Mouse (Mus musculus) 3134 (cell line): ENCODE results near the gene Pgs1.

Source experiments
- DNase-seq: peaks from one replicate; pipeline ENCODE4 v3.0.0-alpha.2; 2011; ENCODE audit warnings: low spot score; ENCODE audit not compliant: insufficient read length; ENCODE audit errors: extremely low read depth

Gene Pgs1

DNA sequence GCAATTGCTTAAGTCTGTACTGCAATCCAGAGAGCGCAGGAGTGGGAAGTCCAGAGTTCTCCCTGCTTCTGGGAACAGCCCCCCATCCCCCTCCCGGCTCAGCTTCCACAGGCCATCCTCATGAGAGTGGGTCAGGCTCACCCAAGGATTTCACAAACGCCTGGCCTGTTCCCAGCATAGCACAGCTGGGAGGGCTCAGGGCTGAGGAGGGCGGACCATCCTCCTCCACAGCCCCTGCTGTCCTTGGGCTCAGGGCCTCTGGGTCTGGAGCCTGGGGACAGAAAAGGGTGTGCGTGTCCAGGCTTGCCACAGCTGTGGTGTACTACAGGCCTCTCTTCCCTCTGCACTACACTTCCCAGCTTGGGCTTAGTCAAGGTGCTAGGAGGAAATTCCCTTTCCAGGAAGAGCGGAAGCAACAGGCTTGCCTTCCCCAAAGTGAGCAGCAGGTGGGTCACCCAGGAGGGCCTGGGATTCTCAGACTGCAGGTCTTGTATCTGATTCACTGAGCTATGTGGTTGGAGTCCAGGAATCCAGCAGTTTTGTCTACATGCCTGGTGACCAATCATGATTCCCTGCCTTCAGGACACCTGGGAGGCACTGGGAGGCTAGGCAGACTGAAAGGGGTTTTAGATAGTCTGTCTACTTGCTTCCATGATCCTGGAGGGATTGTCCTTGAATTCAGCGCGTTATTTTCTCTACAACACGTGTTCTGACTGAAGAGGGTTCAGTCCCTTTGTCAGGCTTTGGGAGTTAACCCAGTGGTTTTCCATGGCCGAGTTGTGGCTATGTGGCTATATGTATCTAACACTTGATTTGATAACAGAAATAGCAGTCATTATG lies 23.6 kb upstream of the Pgs1 start:
- DNase-seq = peak; percentile 67

DNA sequence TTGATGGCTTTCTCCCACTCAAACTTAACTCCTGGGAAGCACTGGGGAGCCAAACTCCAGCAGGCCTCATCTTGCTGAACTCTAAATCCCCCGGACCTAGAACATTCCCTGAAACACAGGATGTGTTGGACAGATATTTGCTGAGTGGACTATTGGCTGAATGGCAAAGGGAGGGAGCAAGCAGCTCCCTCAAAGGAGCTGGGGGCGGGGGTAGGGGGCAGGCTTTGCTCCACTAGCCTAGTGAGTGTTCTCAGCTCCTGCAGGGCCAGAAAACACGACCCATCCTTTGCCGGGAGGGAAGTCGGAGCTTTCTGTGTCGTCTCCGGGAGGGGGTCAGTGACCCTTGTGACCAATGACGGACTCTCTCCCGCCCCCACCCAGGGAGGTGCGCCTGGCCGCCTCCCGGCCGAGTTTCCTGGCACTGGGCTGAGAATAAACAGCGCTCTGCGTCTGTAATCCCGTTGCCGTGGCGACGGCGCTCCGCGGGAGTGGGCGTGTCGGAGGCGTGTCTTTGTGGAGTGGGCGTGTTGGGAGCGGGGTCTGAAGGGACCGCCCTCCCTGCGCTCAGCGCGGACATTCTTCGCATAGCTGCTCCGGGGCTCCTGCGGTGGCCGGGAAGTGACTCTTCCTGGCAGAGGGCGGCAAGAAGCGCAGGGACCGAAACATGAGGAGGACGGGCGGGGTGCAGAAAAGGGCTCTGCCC lies 22.9 kb upstream of the Pgs1 start:
- DNase-seq = peak; percentile 100

- DNase-seq = no peak
Observed at GRCm38 (mm10) chr11:117963872-117964271, 22.2 kb upstream of the Pgs1 start.

- no peak for DNase-seq
Observed at GRCm38 (mm10) chr11:117964294-117964693, 21.8 kb upstream of the Pgs1 start.

- no peak for DNase-seq
Observed at GRCm38 (mm10) chr11:117965052-117965451, 21.0 kb upstream of the Pgs1 start.

DNA sequence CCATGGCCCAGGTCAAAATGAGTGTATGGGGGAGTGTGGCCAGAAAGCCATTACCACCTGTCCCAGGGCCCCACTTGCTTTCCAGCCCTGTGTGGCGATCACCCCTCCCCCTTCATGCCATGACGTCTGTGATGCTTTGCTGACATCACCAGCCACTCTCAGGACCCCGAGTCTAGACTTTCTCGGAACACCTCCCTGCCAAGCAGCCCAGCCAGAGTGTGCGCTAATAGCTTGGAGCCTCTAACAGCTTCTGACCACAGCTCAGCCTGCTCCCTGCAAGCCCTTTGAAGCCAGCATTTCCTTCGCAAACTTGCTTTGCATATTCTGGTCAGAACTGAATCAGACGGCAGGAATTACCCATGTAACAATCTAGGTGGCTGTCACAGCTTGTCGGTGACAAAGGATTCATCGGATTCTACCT lies 20.5 kb upstream of the Pgs1 start:
- peak; percentile 55 for DNase-seq

DNA sequence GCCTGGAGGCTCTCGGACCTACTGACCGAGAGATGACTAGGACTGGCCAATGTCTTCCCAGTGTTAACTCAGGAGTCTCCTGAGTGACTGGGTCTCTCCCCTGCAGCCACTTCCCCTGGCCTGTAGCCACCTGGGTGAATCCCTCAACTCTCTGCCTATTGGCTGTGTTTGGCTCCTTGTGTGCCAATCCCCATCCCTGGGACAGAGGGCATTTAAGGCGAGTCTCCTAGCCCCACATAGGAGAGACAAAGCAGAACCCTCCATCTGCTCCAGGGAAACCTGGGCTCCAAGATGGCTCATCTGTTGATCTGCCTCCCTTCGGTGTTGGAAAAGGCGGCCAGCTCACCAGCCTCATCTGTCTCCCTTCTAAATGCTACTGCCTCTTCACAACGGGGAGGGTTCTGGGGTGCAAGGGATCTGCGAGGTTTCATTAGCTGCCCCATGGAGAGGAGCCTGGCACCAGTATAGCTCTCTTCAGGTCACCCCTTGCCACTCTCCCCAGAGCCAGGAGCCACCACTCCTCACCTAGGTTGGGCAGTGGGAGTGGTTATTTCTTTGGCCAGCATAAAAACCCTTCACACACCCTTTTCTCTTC lies 19.5 kb upstream of the Pgs1 start:
- peak; percentile 60 for DNase-seq

DNA sequence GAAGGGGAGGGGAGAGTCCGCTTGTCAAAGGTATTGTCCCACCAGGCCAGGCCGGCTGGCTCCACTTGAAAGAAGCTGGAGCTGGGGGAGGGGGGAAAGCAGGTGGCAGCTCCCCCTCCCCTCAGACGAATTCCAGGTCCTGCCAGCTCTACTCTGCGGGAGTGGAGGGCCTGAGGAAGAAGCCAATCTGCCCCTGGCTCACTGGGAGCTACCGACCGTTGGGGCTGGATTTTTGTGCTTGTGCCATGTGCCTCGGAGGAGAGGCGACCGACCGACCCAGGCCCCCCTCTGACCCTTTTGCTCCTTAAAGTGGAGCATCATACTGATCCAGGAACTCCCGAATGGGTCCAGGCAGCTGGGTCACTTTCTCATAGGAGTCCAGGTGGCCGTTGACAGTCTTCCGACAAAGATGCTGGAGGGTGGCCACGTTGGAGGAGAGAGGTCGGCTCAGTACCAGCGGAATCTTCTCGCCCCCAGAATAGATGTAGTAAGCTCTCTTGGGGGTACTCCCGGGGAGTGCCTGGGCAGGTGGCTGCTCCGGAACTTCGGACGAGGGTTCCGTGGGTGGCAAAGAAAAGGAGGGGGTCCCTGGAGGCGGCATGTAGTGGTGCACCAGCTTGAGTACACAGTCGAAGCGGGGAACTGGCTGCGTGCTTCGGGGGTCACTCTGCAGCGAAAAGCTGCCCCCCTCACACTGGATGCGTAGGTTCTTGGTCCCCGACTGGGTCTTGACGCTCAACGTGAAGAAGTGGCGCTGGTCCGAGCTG lies 18.7 kb upstream of the Pgs1 start:
- peak; percentile 51 for DNase-seq

- DNase-seq = peak; percentile 71
Observed at GRCm38 (mm10) chr11:117968016-117968671, 17.9 kb upstream of the Pgs1 start.

GRCm38 (mm10) chr11:117968716-117969099 lies 17.4 kb upstream of the Pgs1 start:
- DNase-seq = no peak

GRCm38 (mm10) chr11:117969100-117969944 lies 16.8 kb upstream of the Pgs1 start:
- peak; percentile 100 for DNase-seq

DNA sequence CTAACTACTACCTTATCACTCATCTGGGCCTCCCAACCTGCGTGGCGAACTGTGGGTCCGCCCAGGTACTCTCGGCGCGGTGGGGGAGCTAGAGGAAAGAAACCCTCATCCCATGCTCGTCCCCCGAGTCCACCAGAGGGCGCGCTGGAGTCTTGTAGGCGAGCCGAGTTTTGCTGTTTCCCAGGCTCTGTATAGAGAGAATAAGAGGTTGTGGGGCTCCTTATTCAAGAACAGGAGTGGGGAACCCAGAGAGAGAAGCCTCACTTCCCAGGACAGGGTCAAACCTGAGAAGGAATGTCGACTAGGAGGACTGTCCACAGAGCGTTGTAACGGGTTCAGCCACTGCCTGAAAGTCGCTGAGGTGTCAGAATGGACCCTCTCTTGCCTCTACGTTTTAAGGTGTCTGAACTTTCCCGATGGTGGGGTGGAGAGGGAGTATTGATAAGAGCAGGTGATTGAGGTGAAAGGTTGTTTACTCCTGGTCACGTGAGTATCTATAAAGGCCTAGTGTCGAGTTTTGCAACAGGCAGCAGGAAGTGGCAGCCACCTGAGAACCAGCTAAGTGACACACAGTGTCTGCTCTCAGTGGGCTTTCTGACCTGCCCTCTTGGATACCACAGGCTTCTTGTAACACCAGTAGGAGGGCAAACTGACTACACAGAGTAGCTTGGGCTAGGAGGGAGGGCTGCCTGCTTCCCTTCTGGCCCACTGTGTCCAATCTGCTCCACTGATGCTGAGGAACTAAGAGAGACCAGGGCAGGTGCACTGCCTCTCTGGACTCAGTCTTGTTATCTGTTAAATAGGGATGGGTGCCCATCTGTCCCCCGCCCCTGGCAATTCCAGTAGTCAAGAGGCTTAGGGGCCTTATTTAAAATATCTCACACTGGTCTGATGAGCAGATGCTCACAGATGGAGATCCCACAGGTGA lies 15.9 kb upstream of the Pgs1 start, which contains the start of gene Socs3:
Socs3 (minus strand) TSS at position 103 of the 928 bp plus-strand sequence.
- peak; percentile 80 for DNase-seq

- no peak for DNase-seq
Observed at GRCm38 (mm10) chr11:117971100-117971499, 15.0 kb upstream of the Pgs1 start.

GRCm38 (mm10) chr11:117971646-117972242 lies 14.3 kb upstream of the Pgs1 start:
- no peak for DNase-seq

DNA sequence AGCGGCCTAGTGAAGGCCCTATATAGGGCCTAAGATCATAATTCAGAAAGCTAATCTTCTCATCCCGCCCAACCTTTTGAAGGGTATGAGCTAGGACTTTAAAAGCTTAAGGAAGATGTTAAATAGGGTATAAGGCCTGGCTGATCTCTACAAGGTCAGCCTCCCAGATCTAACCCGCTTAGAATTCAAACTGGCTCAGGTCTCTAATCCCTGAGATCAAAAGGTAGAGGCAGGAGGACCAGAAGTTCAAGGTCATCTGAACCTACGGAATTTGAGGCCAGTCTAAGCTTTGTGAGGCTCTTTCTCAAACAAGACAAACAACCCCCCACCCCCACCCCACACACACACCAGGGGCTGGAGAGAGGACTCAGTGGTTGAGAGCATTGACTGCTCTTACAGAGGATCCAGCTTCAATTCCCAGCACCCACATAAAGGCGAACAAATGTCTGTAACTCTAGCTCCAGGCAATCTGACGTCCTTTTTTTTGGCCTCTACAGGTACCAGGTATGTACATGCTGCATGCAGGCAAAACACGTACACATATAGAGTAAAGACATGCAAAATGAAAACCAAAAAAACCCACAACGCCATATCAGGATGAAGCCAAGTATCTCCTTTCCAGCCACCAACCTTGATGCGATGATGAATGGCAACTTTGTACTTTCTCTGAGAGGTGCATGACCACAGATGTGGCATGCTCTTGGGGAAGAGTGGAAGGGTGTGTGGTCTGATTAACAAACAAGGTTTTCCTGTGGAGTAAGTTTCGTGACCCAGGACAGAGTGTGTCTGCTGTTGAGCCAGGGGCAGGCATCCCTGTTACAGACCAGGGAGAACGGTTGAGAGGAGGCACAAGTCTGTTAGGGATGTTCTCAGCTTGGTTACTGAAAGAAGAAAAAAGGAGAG lies 13.2 kb upstream of the Pgs1 start:
- no peak for DNase-seq

GRCm38 (mm10) chr11:117973569-117973968 lies 12.5 kb upstream of the Pgs1 start:
- no peak for DNase-seq
